Mouse (Mus musculus) retina, postnatal 7 days (tissue): ENCODE measurements at regions not wholly inside any gene's neighbourhood (a gene's known extent, or its start where the extent isn't known, plus 50 kb on each side); places are given as distances from the start of the nearest gene placed in this dataset.

Experiments
- DNase-seq: peaks from one replicate; pipeline ENCODE4 v3.0.0-alpha.2; 2012; ENCODE audit warnings: low read depth, low spot score

DNA sequence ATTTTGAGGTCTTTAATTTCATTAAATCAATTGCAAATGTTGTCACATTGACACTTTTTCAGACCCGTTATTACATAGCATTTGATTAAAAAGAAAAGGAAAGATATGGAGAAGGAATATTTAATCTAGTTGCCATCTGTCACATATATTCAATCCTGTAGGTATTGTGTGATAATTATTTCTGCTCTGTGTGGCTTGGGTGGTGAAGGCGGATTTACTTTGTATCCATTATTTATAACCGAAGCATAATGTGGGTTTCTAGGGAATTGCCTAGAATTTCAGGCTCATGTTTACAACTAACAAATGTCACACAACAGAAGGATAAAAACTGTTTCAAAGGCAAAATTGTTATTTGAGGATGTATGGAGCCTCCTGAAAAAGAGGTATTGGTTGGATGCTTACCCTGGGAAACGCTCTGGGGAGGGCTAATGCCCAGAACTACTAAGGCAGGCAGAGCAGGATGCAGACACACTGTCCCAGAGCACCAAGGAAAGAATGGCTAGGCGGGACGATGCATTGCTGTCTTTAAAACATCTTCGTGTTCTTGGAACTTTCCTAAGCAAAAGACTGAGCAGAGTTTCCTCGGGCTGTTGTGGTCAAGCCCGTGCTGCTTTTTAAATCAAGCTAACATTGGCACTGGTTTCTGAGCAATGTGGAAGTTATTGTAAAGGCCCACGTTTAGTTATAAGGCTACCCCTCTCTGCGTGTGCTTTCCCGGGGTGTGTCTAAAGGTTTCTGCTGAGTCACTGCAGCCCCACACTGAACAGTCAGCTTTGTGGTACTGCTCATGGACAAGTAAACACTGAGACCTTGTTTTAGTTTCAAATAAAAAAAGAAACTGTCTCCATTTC, 105.8 kb upstream of the Sgk1 start:
- DNase-seq = no peak

DNA sequence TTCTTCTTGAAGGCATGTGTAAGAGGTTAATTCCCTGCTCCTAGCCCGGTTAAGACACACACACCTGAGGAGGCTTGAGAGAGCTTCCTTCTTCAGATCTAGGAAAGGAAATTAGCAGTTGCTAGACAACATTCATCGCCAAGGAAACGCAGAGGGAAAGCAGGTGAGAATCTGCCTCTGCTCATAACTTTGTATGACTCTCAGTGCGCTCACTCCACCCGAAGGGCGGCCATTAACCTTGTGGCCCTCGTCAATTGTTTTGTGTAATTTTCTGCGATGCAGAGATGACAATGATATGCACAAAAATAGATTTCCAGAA, 105.3 kb upstream of the Sgk1 start:
- no peak for DNase-seq

DNA sequence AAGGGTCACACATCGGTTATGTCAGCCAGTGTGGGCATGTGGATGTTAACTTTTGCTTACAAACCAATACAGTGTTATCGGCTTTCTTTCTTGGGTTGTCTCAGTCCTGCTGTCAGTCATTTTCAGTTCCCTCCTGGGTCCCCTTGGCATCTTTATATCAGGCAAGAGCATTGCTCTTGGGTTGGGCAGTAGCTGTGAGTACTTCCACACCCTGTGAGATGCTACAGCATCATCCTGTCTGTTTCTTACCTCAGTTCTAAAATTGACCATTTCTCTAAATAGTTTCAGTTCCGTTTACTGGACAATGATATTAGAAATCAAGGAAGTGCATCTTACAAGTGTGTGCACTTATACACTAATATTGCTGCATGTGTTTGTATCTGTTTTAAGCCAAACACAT, 104.9 kb upstream of the Sgk1 start:
- DNase-seq = no peak

DNA sequence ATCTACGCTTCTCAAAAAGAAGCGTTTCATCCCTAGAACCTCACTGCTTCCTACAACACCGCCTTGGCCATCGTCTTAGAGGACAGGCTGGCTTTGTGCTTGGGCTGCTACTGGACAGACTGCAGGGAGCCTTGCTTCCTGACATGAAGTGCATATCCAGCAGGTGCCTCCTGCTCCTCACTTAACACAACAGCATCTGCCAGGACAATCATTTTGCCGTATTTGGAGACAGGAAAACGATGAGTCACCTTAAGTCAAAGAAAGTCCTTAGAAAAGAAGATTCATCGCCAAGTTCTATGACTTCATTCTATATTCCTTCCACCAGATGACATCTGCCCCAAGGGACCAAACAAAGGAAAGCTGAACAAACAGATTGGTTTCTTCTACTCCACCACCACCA, 98.5 kb upstream of the Sgk1 start:
- DNase-seq = no peak

DNA sequence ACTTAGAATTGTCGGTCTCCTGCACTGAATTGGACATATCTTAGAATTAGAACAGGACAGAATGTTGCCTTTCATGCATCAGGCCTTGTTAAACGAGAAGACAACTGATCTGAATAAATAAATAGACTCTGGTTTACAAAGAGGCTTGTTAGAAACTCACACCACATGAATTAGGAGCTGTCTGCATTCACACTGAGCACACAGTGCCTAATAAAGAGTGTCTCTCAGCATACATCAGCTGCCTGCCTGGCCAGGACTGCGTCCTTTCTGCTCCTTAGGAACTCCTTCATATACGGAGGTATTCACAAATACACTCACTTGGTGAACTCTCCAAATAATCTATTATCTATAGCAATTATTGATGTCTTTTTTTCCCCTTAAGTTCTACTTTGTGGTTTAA, 96.9 kb upstream of the Sgk1 start:
- no peak for DNase-seq

DNA sequence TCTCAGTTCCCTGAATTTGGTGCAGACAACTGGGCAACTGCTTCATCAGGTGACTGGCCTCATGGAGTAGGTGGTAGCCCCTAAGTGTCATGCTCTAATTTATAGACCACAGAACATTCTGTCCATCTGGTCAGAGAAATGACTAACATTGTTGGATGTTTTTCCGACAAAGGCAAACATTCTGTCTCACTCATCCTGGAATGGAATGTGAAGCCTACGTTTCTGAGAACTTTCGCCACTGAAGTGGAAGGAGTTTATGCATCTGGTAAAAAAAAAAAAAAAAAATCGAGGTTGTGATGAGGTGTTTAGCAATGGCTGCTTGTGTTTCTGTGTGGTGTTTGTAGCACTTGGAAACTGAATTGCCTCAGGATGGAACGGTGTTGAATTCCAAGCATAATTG, 96.2 kb upstream of the Sgk1 start:
- DNase-seq = no peak

DNA sequence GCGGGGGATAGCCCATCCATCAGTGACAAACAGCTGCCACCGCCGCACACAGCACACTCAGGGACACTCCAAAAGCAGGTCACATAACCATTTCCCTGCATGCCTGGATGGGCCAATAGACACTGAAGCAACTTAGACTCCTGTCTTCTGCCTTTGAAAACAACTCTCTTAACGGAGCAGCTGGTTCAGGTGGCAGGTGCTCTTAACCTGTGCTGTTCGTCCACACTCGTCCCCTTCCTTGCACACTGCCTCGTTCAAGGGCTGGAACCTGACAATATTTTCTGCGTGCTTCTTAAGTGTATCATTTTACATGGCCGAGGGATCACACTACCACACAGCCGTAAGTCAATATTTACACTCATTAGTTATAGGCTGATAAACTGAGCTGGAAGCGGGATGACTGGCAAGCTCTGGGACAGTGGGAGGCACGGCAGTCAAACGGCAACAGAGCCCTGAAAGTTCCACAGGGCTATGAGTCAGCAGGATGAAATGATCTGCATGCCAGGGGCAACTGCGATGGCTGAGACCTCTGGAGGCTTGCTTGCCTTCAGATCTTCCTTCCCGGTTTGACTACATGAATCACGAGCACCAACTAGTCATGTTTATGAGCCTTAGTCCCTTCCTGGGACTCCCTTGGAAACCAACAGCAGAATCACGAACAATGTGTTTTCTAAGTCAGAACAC, 92.0 kb upstream of the Sgk1 start:
- DNase-seq = no peak

DNA sequence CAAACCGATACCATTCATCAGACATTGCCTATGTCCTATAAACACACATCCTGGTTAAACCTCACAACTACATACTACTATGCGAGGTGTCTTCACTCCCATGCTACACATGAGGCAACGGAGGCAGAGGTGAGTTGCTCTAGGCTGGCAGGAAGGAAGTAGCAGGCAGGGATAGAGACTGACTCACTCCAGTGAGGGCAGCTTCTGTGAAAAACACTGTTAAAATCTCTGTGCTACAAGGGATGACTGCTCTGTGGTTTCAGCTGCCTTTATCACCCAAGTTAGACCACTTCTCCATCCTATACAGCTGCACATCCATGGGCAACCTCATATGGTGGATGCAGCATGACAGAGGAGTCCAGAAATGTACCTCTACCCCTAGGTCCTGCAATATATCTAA, 91.0 kb upstream of the Sgk1 start:
- no peak for DNase-seq

DNA sequence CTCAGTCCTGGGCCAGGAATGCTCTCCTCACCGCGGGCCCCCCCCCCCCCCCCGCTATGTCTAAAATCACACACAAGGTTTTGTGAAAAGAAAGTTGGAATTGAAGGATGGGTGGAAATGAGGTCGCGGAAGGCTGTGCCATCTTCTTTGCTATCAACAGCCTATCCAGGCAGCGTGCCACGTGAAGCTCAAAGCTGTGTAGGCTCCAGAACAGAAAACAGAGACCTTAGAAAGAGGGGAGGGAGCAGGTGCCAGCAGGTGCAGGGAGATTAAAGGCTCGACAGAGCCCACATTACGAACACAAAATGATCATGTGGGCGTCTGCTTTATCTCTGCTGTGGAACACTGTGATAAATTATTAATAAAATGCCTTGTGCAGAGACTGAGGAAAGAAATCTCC, 89.6 kb upstream of the Sgk1 start:
- DNase-seq = no peak

DNA sequence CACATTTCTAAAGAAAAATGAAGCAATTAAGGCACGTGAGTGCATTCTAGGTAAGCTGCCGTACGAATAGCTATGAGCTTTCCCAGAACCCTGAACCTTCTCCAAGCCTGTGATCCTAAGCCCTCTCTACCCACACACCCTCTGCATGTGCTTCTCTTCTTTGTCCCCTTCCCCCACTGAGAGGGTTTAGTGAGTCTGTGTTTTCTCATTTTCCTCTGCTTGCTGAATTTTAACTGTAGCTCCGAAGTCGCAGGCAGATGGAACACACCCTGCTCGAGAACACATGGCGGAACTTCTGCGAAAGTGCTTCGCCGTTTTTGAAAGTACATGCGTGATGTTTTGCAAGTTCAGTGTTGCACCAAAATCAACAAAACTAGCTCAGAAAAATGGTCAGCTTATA, 88.3 kb upstream of the Sgk1 start:
- DNase-seq = no peak

DNA sequence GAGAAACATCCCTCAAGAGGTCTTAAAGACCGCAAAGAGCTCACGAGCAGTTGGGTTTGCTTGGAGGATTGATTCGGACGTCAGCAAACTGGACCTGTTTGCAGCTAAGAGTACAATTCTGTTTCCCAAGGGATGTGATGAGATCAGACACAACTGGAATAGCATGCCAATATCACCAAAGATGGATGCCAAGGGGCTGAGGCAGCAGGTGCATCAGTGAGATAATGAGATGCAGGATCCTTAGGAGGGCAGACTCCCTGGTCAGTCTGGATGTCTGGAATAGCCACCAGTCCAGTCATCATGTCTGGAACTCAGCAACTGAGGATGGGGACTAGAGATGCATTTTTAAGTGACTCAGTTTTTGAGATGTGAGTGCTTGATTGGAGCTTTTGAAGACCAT, 85.6 kb upstream of the Sgk1 start:
- DNase-seq = no peak

DNA sequence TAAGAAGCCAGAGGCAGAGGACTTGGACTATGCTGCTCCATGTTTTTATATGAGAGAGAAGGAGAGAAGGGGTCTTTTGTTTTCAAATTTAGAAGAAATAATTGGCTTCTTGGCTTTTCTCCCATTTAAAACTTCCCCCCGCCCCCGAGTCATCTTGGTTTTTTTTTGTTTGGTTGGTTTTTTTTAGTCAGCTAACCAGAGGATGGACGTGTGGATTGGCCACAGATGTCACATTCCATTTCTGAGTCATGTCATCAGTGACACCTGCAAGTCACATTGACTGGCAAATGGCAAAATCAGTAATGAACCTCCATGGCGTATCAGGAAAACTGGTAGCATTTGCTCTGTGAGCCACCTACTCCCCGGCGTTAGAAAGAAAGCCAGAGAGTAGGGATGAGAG, 83.9 kb upstream of the Sgk1 start:
- no peak for DNase-seq

DNA sequence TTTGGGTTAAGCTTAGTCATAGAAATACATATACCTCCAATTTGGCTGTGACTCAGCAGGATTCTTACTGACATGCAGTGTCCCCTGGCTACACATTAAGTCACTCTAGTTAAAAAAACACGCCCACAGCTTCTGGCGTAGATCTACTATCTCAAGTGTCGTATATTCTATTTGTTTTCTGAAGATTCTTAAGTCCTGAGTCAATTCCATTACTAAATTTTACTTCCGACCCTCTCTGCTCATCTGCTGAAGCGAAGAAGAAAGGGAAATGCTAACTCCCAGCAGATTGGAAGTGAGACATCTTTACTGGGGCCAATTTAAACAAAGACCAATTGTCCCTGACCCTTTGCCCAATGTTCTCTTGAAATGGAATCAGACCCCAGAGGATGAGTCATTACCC, 80.4 kb upstream of the Sgk1 start:
- DNase-seq = no peak

DNA sequence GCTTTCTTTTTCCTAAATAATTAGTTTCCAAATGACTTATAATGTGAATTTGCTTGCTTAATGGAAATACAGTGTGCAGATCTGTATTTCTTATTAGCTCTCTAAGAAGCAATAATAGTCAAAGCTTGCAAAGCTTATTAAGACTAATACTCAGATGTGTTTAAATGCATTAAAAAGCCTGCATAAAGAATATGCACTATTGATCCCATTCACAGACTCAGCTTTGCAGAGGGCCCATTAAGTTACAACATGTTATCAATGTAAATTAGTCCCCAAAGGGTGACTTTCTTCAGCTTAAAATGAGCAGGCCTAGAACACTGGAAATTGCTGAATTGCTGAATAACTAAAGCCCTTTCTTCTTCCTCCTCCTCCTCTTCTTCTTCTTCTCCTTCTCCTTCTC, 78.8 kb upstream of the Sgk1 start:
- no peak for DNase-seq

DNA sequence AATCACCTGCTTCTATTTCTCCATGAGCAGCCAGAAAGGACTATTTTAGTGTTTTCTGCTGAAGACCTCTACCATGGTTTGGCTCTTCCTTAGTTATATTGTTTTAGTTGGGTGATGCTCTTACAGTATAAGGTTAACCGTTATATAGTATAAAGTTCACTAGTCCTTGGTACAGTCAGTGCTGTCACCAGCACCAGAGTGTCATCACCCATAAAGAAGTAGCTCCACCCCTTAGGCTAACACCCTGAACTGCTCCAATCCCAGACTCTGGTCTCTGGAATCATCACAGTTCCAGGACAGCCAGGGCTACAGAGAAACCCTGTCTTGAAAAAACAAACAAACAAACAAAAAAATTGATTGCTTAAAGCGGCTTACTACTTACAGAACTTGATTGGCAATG, 77.2 kb upstream of the Sgk1 start:
- no peak for DNase-seq

DNA sequence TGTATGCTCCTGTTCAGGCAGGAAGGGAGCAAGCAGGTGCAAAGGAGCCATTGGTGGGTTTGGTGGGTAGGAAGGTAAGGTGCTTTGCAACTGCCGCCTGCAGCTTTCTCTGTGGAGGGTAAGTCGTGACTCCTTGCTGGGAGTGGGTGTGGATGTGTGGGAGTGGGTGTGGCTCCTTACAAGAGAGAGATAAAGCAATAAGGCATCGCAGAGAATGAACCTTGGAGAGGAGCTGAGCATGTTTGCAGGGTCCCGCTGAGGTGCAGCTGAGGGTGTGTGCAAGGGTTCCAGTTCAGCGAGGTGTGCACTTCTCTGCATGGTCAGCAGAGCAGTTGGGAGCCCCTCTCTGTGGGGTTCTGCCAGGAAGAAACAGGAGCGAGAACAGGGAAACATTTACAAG, 76.4 kb upstream of the Sgk1 start:
- no peak for DNase-seq

DNA sequence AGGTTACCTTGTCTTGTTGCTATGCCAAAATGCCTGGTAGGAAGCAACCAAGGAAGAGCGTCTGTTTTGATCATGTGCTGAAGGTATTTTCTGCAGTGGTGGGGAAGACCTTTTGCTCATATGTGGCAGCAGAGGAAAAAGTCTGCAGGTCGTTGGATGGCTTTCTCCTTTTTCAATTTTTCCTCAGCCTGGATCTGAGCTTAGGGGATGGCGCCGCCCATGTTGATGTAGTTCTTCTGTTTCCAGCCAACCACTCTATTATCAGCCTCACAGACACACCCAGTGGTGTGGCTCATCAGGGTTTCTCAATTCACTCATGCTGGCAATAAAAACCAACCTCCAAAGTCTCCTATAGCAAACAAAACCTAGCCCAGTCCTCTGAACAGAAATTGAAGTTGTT, 75.3 kb upstream of the Sgk1 start:
- no peak for DNase-seq

DNA sequence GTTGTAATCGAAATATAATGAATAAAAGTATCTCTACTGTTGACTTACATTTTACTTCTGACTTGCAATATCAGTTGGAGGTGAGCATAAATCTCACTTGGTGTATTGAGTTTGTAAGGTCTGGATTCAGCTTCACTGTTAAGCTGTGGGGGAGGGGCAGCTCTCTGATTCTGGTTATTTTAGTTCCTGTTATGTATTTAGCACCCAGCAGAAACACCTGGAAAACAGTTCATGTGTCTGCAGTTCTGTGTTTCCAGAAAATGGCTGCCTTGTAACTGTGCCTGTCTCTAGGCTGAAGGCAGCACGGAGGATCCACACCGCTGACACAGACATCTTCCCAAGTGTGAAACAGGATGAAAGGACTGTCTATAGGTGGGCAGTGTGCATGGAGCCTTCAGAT, 62.3 kb upstream of the Sgk1 start:
- no peak for DNase-seq

DNA sequence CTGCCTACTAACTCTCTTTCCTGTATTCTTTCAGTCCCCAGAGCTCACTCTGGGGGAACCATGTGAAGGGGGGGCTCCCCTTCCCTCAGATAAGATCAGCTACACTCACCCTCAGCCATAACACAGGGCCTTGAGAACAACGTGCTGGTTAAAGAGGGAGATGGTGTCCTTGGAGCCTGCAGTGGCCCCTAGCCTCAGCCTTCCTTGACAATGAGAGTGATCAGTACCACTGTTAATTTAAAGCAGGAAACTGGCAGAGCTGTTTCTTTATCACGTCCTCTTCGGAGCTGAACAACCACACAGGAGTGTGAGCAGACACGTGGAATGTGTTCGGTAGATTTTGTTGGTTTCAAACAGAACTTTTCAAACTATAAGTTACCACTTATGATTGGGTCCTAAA, 60.6 kb upstream of the Sgk1 start:
- no peak for DNase-seq

DNA sequence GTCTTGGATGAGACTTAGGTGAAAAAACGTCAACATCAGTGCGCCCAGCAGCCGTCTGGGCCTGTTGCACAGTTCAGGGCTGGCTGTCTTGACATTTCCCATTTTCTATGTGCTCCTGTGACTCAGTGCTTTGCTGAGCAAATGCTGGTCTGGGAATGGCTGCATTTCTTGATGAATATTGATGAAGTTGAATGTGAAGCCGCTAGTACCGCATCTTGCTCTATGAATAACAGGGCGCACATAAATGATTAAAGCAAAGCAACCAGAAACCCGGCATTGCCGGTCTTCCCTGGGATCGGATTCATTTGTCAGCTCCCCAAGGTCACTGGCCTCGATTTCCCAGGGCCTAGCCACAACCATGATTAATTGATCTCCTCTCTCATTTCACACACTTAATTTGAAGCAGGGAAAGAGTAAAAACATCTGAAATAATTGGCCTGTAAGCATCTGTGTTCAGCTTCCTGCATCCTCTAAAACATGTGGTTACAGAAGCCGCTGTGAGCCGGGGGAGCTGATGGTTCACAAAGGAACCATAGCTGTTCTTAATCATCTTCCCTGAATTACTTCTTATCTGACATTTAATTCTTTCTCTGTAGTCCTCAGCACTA, 57.5 kb upstream of the Sgk1 start:
- no peak for DNase-seq

DNA sequence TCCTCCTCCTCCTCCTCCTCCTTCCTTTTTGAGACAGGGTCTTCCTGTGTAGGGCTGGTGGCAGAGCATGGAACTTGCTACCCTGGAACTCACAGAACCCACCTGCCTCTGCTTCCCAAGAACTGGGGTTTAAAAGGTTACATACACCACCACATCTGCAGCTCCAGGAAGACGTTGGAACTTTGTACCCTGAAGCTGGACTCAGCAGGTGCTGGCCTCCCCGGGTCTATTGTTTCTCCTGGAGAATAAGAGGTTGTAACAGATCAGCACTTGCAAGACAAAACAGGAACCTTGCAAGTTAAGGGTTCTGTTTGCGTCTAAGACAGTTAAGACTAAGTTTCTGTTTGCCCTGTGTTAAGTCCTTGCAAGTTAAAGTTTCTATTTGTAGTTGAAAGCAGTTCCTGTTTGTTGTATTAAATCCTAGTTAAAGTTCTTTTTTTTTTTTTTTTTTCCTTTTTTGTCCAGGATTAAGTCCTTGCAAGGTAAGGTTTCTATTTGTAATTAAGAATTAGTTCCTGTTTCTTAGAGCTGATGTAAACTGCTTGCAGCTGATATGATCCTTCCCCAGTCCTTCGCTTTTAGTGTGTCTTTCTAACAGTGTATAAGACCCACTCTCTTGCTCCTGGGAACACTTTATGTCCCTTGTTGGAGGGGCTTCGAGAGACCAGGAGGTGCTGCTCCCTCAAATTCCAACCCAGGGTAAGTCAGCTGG, 55.0 kb upstream of the Sgk1 start:
- no peak for DNase-seq

DNA sequence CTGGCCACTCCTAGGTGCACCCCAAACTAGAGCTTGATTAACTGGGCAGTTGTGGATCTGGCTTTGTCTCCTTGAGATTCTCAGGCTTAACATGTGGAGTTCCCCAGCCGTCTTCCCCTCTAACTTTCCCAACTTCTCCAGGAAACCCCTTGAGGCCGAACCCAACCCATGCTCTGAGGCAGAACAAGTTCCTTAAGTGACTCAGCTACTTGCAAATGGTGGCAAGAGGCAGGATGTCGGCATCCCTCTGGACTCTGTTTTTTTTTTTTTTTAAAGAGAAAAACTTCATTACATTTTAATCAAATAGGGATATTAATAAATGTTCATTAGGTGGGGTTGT, 54.5 kb upstream of the Sgk1 start:
- no peak for DNase-seq
